7 mouse cellular contexts compared by ENCODE assay signal in the genomic region with DNA sequence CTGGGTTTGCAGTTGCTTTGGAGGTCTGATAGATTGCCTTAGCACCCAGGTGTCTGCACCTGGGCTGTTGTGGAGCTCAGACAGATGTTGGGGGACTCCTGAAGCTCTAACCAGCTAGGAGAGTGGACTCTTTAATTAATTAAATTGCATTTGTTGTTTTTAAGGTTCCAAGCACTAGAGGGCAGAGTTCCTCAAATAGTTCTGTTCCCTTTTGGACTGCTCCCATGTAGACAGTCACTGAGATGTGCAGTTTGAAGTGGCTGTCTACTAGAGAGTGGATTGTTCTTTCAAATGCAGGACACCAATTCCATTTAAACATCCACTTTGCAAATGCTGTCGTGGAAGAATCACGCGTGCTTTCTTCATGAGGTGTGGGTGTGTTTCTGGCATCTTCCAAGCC. TPM values are rescaled to one million over a fixed set of nuclear protein-coding genes. Genes with fewer than 3 reads are reported as not detected.
DNase-seq lines count a peak whose midpoint lies in the region; ATAC-seq and TF ChIP-seq lines count a peak whose summit lies in the region.

No protein-coding gene starts in this region.

- no peak overlapping the region for H3K4me3 ChIP-seq in left cerebral cortex, adult 2 months
- no peak overlapping the region for H3K4me3 ChIP-seq in midbrain, postnatal 0 days (ENCODE audit: low read depth, low read length)

- H3K36me3 ChIP-seq in midbrain, postnatal 0 days (ENCODE audit: insufficient read depth, low read length), result peaks cover 23% of the 10 kb centered on the region

- no peaks in the 10 kb centered on the region for H3K9me3 ChIP-seq in midbrain, postnatal 0 days (ENCODE audit: low read length)

- H3K27ac ChIP-seq in left cerebral cortex, adult 2 months, result no peak overlapping the region; the same call in 1 of the 2 replicates
- H3K27ac ChIP-seq in midbrain, postnatal 0 days (ENCODE audit: low read depth, low read length), result no peak overlapping the region

- DNase-seq in left cerebral cortex, adult 2 months (ENCODE audit: extremely low spot score in 1 of 2, low spot score in 2 of 2), result no peak
- DNase-seq in left cerebral cortex, postnatal 36 days (ENCODE audit: low spot score in 2 of 2), result no peak
- peak; percentile 81 for DNase-seq in adipocyte (ENCODE audit: low spot score)
- peak; percentile 82 for DNase-seq in midbrain, postnatal 0 days (ENCODE audit: low spot score)
- no peak for DNase-seq in thymus, adult 18-20 months
- DNase-seq in cerebellum, adult 11-12 months, result no peak

- H3K27me3 ChIP-seq in midbrain, postnatal 0 days (ENCODE audit: insufficient read depth, low read length), result no peaks in the 10 kb centered on the region

- no peaks in the 10 kb centered on the region for H3K4me1 ChIP-seq in midbrain, postnatal 0 days (ENCODE audit: insufficient read depth, low read length)

- intact Hi-C loops in left cerebral cortex, adult 2 months (cut with DNase I), result loop anchor here (2.0 to 5.0 kb wide), 3 partner anchors 61 to 239 kb away; no protein-coding TSS in a partner anchor
- intact Hi-C loops in left cerebral cortex, postnatal 36 days (cut with DNase I), result loop anchor here (2.0 kb wide), 1 partner anchor 53 kb away; no protein-coding TSS in a partner anchor

- peak; percentile 66 for TF ChIP-seq CTCF in left cerebral cortex, adult 2 months (IDR thresholded peaks at IDR 0.05)
- TF ChIP-seq CTCF in midbrain, postnatal 0 days (IDR thresholded peaks at IDR 0.05), result peak; percentile 76

- H3K4me2 ChIP-seq in midbrain, postnatal 0 days (ENCODE audit: low read depth, low read length, poor library complexity, severe bottlenecking), result no peak overlapping the region

- H3K9ac ChIP-seq in midbrain, postnatal 0 days (replicated peaks; ENCODE audit: low read length, poor library complexity, severe bottlenecking), result no peak overlapping the region

- peak; percentile 33; the same call in 1 of the 2 replicates for ATAC-seq in granulocyte monocyte progenitor cell, adult 5-6 weeks (replicated peaks; ENCODE audit: poor library complexity, severe bottlenecking)
- 0 out of 2 replicates have a peak, but pooled peaks have one; percentile 36 for ATAC-seq in midbrain, postnatal 0 days (ENCODE audit: low FRiP score)

- 43% methylated on average over 3 of the region's 3 CpGs for WGBS in midbrain, postnatal 0 days

RNA-seq across cellular contexts. Expression of gene Mrps5, which starts 21.2 kb away (rescaled TPM):
- 10 to 100 TPM; 82.1 to 94.5 TPM for total RNA-seq in left cerebral cortex, adult 2 months (2021)
- total RNA-seq in left cerebral cortex, postnatal 36 days (2021), result 100 to 1,000 TPM in 1 of 2 experiments, 10 to 100 TPM in 1; 80.0 to 102 TPM
- 45.4 and 54.2 TPM in 2 replicates for total RNA-seq in granulocyte monocyte progenitor cell, adult 5-6 weeks (2014; fragmentation: Nextera tagmentation)
- 137 and 187 TPM in 2 replicates for total RNA-seq in granulocyte monocyte progenitor cell, adult 5-6 weeks (2017)
- 69.4 and 87.5 TPM in 2 replicates for total RNA-seq in midbrain, postnatal 0 days (2014; rRNA removed)
- 134 and 140 TPM in 2 replicates for polyA plus RNA-seq in midbrain, postnatal 0 days (2015; fragmentation: Nextera tagmentation; extraction: Ambion mirVana)

RNA-seq across cellular contexts. Expression of gene Zfp661, which starts 21.3 kb away (rescaled TPM):
- total RNA-seq in left cerebral cortex, adult 2 months (2021), result 1 to 10 TPM; 6.3 to 8.1 TPM
- 1 to 10 TPM; 7.6 to 8.6 TPM for total RNA-seq in left cerebral cortex, postnatal 36 days (2021)
- 4.0 and 5.8 TPM in 2 replicates for total RNA-seq in granulocyte monocyte progenitor cell, adult 5-6 weeks (2014; fragmentation: Nextera tagmentation)
- total RNA-seq in granulocyte monocyte progenitor cell, adult 5-6 weeks (2017), result 4.4 and 5.2 TPM in 2 replicates
- 6.8 and 7.0 TPM in 2 replicates for total RNA-seq in midbrain, postnatal 0 days (2014; rRNA removed)
- polyA plus RNA-seq in midbrain, postnatal 0 days (2015; fragmentation: Nextera tagmentation; extraction: Ambion mirVana), result 3.7 and 4.1 TPM in 2 replicates

RNA-seq across cellular contexts. Expression of gene Mal, which starts 48.3 kb away (rescaled TPM):
- 10 to 100 TPM; 59.8 to 65.0 TPM for total RNA-seq in left cerebral cortex, adult 2 months (2021)
- 100 to 1,000 TPM; 106 to 160 TPM for total RNA-seq in left cerebral cortex, postnatal 36 days (2021)
- not detected in 2 replicates for total RNA-seq in granulocyte monocyte progenitor cell, adult 5-6 weeks (2014; fragmentation: Nextera tagmentation)
- not detected in 2 replicates for total RNA-seq in granulocyte monocyte progenitor cell, adult 5-6 weeks (2017)
- total RNA-seq in midbrain, postnatal 0 days (2014; rRNA removed), result 2.6 and 4.3 TPM in 2 replicates
- polyA plus RNA-seq in midbrain, postnatal 0 days (2015; fragmentation: Nextera tagmentation; extraction: Ambion mirVana), result 2.1 and 3.3 TPM in 2 replicates

Comparison
In these comparisons a context has a peak if more than half of its experiments do, and no peak if none do; other contexts are left out.
1. DNase-seq: peak in adipocyte (single experiment) and midbrain, postnatal 0 days (single experiment); none in left cerebral cortex, adult 2 months (0 of 2), left cerebral cortex, postnatal 36 days (0 of 2), thymus, adult 18-20 months (0 of 2) and cerebellum, adult 11-12 months (single experiment).
2. RNA of gene Mal, which starts 48.3 kb away (total RNA-seq): 106 to 160 TPM in left cerebral cortex, postnatal 36 days and 59.8 to 65.0 TPM in left cerebral cortex, adult 2 months; 2.6 to 4.3 TPM in midbrain, postnatal 0 days and not detected in granulocyte monocyte progenitor cell, adult 5-6 weeks; every median in the first group is over 10 times any median in the second.